Mouse (Mus musculus) heart, postnatal 36 days (tissue): ENCODE data around the gene Unc119. TPM values are rescaled to one million over a fixed set of nuclear protein-coding genes. Genes with fewer than 3 reads are reported as not detected.

ENCODE experiments used
- DNase-seq, 2 experiments: peaks; one replicate each; pipeline ENCODE4 v3.0.0; 2021 to 2022
- intact Hi-C: fragments of 180-260 bp; cut with DNase I; formaldehyde crosslinking; loops from one replicate; pipeline ENCODE4 v1.15.1; 2025
- total RNA-seq, 2 experiments: library from RNA; stranded (reverse); gene quantifications; 2 replicates each; pipeline ENCODE4 v1.2.3; 2021

Unc119 gene
- total RNA-seq, 2 experiments from 2014 or later = 5.3 to 6.2 TPM

GRCm38 (mm10) chr11:78341702-78342101, 1.6 kb upstream of the Unc119 start:
- no peak for DNase-seq
- intact Hi-C loops = no loop called here

GRCm38 (mm10) chr11:78344328-78344889, 1.1 kb downstream of the Unc119 start:
- intact Hi-C loops = no loop called here
- DNase-seq = no peak

- intact Hi-C loops = loop anchor here (5.0 kb wide), 1 partner anchor 83 kb away; the partner anchor contains the start of gene 2610507B11Rik
- DNase-seq = peak; percentile 57 to 72
Measured at GRCm38 (mm10) chr11:78344890-78345715, 1.8 kb downstream of the Unc119 start.

GRCm38 (mm10) chr11:78345801-78346200, 2.5 kb downstream of the Unc119 start:
- intact Hi-C loops = loop anchor here (5.0 kb wide), 1 partner anchor 84 kb away; the partner anchor contains the start of gene 2610507B11Rik
- no peak for DNase-seq

- no peak for DNase-seq
- intact Hi-C loops = loop anchor here (5.0 kb wide), 1 partner anchor 84 kb away; the partner anchor contains the start of gene 2610507B11Rik
Measured at GRCm38 (mm10) chr11:78346326-78347069, 3.2 kb downstream of the Unc119 start.

GRCm38 (mm10) chr11:78347070-78347754, 3.9 kb downstream of the Unc119 start:
- DNase-seq = peak; percentile 73 to 81
- intact Hi-C loops = loop anchor here (5.0 kb wide), 1 partner anchor 85 kb away; the partner anchor contains the start of gene 2610507B11Rik

- peak in 1 of 2 experiments; percentile 29 for DNase-seq
- intact Hi-C loops = loop anchor here (5.0 kb wide), 1 partner anchor 86 kb away; the partner anchor contains the start of gene 2610507B11Rik
Measured at GRCm38 (mm10) chr11:78347908-78348307, 4.6 kb downstream of the Unc119 start.

- intact Hi-C loops = loop anchor here (5.0 kb wide), 1 partner anchor 86 kb away; the partner anchor contains the start of gene 2610507B11Rik
Measured at GRCm38 (mm10) chr11:78348474-78348873, 5.2 kb downstream of the Unc119 start.

GRCm38 (mm10) chr11:78349441-78350358, 6.4 kb downstream of the Unc119 start:
- intact Hi-C loops = loop anchor here (5.0 kb wide), 1 partner anchor 87 kb away; the partner anchor contains the start of gene 2610507B11Rik
- no peak for DNase-seq

More at GRCm38 (mm10) chr11:78348474-78348873, 5.2 kb downstream of the Unc119 start:
- no peak for DNase-seq

GRCm38 (mm10) chr11:78353081-78353480, 9.8 kb downstream of the Unc119 start:
- intact Hi-C loops = no loop called here
- DNase-seq = no peak

- intact Hi-C loops = loop anchor here (5.0 kb wide), 1 partner anchor 97 kb away; no protein-coding TSS in a partner anchor
- no peak for DNase-seq
Measured at GRCm38 (mm10) chr11:78354905-78355304, 11.6 kb downstream of the Unc119 start.

GRCm38 (mm10) chr11:78355471-78356238, 12.4 kb downstream of the Unc119 start:
- peak; percentile 59 to 75 for DNase-seq
- intact Hi-C loops = loop anchor here (5.0 kb wide), 1 partner anchor 97 kb away; no protein-coding TSS in a partner anchor

- DNase-seq = peak; percentile 7 to 18
- intact Hi-C loops = loop anchor here (5.0 kb wide), 1 partner anchor 94 kb away; no protein-coding TSS in a partner anchor
Measured at GRCm38 (mm10) chr11:78358330-78359007, 15.2 kb downstream of the Unc119 start.

- DNase-seq = peak; percentile 59 to 76
- intact Hi-C loops = loop anchor here (1.0 kb wide), 1 partner anchor 39 kb away; no protein-coding TSS in a partner anchor
Measured at GRCm38 (mm10) chr11:78360125-78360788, 17.0 kb downstream of the Unc119 start.

- DNase-seq = no peak
- intact Hi-C loops = loop anchor here (1.0 kb wide), 1 partner anchor 39 kb away; no protein-coding TSS in a partner anchor
Measured at GRCm38 (mm10) chr11:78360789-78361131, 17.5 kb downstream of the Unc119 start.

GRCm38 (mm10) chr11:78363309-78364007, 20.2 kb downstream of the Unc119 start:
- DNase-seq = no peak
- intact Hi-C loops = no loop called here
